Mouse (Mus musculus) bone marrow, adult 2 months (tissue): ENCODE data around the gene Tprg.

Experiments used
- CTCF ChIP-seq: fragments of 200-500 bp; IDR thresholded peaks from 2 replicates; pipeline ENCODE4 v1.5.1; 2011; ENCODE audit warnings: low read length, control low read depth; ENCODE audit not compliant: control insufficient read depth, insufficient read depth
- POLR2A ChIP-seq: fragments of 200-500 bp; IDR thresholded peaks from 2 replicates; pipeline ENCODE4 v1.6.1; 2011; ENCODE audit warnings: low read depth, mild to moderate bottlenecking, control low read depth, low read length, borderline replicate concordance; ENCODE audit not compliant: control insufficient read depth

DNA sequence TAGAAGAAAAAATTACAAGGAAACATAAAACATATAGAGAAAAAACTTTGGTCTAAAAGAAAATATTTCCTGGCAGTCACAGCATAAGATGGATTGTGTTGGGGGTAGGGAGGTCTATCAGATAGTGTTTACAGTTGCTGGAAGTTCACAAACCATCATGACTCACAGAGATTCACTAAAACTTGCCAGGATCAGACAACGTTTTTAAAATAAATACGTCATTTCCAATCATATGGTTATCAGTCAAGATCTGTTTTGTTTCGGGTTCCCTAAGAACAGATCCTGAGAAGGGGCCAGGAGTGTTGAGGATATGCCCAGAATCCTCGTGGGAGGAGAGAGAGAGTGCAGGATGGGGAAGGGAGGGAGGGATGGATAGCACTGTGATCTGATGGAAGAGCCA lies 18.3 kb upstream of the Tprg start:
- TF ChIP-seq CTCF (no peak), POLR2A (no peak)
